Mouse (Mus musculus): ENCODE results near the gene 0610030E20Rik. TPM values are rescaled to one million over a fixed set of nuclear protein-coding genes. Genes with fewer than 3 reads are reported as not detected.

Gene 0610030E20Rik
- total RNA-seq, 2 experiments from 2014 or later: 13.1 to 15.8 TPM

DNA sequence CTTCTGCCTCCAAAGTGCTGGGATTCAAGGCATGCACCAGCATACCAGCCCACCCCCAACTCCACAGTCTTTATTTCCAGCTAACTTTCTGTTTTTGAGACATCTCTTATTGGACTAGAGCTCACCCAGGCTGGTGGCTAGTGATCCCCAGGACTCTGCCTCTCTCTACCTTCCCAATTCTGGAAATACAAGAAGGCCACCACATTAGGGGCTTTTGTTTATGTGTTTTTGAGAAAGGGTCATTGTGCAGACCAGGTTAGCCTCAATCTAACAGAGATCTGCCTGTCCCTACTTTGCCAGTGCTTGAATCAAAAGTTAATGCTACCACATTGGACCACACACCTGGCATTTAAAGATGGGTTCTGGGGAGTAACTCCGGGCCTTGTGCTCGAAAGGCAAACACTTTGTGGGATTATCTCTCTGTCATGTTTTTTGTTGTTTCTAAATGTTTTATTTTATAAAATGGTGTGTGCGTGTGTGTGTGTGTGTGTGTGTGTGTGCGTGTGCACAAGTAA lies 20.4 kb downstream of the 0610030E20Rik start:
- no peak for DNase-seq (ENCODE audit: extremely low spot score in 1 of 2, low spot score in 1 of 2)

DNA sequence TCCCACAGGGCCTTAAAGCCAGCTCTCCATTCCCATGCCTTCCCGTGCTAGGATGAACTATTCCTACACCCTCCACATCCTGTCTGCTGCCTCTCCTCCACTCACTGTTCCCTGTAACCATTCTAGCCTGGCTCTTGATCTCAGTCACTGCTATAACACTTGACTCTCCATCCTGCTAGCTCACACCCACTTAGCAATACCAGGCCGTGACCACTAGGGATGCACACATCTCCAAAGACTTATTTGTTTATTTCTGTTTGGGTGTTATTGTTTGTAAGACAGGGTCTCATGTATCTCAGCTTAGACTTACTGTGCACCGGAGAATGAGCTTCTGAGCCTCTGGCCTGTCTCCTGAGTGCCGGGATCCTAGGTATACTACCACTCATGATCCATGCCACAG lies 22.4 kb downstream of the 0610030E20Rik start:
- no peak for DNase-seq (ENCODE audit: extremely low spot score in 1 of 2, low spot score in 1 of 2)

DNA sequence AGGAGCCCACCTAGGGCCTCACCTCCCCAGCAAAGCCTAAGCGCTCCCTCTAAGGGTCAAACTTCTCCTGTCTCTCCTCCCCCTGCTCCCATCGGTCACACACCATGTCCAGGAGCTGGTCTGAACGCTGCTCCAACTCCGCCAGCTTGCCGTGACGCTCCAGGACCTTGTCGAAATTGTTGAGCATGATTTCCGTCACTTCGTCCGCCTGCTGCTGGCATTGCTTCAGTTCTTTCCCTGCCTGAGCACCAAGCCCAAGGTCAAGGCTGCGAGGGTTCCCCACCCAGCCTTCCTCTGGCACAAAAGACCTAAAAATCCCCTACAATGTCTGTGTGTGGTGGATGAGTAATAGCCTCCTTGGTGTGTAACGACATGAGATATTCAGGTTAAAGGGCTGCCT lies 23.0 kb downstream of the 0610030E20Rik start:
- DNase-seq (ENCODE audit: extremely low spot score in 1 of 2, low spot score in 1 of 2): no peak

DNA sequence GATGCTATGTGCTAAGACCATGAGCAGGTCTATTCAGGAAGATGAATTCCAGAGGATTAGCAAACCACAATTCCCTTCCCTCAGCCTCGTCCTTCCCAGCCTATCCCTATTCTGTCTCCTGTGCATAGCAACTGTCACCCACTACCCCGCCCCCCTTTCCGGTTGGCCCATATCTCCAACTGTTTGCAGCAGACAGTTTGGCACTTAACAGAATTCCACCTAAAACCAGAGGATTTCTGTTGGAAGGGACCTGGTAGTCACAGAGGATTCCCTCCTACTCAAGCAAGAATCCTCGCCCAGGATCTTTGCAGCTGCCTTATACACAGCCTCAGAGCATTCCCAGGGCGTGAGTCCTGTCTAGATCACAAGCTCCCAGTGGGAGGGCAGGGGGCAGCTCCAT lies 24.0 kb downstream of the 0610030E20Rik start:
- peak in 1 of 2 experiments; percentile 39 for DNase-seq (ENCODE audit: extremely low spot score in 1 of 2, low spot score in 1 of 2)

DNA sequence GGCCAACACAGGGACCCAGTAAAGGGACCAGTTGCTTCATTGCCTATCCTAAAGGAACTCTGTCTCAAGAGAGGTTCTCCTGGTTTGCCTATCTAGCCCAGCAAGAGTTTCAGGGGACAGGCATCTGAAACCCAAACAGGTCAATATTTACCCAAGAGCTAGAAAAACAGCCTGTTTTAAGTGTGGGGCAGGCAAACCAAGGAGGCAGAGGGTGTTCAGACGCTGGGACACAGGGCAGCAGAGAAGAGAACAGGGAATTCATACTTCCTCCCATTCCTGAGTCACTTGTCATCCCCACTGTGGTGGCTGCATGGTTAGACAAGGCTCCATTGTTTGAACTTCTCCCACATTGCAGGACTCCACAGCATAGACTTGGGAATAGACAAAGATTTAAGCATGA lies 24.5 kb downstream of the 0610030E20Rik start:
- DNase-seq (ENCODE audit: extremely low spot score in 1 of 2, low spot score in 1 of 2): no peak

DNA sequence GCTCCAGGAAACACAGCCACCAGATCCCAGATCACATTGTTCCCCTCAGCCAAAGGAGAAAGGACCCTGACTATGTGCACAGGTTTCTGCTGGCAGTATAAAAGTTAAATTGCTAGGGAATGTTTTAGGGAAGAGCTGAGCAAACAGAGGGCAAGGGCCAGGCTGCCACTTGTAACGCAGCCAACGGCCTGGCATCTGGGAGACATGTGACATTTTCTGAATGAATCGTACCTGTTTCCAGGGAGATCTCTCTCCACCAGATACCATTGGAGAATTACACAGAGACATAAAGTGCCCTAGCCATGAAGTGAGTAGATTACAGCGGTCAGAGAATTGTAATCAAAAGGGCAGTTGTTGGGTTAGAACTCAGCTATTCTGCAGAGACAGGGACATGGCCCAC lies 26.1 kb downstream of the 0610030E20Rik start:
- DNase-seq (ENCODE audit: extremely low spot score in 1 of 2, low spot score in 1 of 2): no peak

DNA sequence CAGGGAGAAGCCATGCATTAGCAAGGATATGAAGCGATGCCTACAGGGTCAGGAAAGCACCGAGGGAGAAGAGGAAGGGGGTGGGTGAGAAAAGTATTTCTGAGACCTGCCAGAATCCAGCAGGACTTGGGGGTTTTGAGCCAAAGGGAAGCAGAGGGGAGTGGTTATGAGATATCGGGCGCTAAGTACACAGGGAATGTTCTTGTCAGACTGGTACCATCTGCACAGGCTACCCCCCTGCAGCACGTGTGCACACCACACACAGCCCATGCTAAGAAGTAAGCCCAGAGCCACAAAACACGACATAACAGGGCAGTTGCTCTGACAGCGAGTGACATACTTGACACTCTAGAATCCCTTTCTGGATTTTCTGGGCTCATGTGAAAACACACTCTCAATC lies 27.1 kb downstream of the 0610030E20Rik start:
- no peak for DNase-seq (ENCODE audit: extremely low spot score in 1 of 2, low spot score in 1 of 2)

DNA sequence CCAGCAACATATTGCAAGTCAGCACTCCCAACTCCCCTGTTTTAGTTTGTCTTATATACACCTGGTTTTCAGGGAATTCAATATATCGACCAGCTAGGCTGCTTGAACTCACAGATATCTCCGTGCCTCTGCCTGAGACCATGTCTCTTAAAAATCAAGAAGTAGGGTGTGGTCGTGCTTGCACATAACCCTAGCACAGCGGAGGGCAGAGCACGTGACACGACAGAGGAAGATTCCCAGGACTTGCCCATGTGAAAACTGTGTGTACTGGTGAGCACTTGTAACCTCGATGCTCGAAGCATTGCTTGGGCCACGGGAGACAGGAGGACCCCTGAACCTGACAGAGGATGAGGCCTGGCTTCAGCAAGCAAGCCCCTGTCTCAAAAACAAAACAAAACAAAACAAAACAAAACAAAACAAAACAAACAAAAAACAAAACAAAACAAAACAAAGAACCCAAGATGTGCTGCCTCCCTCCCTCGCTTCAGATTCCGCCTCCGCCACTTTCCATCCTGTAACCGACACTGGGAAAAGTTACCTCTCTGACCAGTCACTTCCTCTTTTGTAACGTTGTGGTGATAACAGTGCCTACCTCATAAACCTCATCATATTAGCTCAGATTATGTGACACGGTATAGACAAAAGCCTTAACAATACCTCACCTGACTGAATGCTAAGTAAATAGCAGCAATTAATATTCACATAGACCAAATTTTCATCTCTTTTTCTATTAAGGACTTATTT lies 27.9 kb downstream of the 0610030E20Rik start:
- no peak for DNase-seq (ENCODE audit: extremely low spot score in 1 of 2, low spot score in 1 of 2)

DNA sequence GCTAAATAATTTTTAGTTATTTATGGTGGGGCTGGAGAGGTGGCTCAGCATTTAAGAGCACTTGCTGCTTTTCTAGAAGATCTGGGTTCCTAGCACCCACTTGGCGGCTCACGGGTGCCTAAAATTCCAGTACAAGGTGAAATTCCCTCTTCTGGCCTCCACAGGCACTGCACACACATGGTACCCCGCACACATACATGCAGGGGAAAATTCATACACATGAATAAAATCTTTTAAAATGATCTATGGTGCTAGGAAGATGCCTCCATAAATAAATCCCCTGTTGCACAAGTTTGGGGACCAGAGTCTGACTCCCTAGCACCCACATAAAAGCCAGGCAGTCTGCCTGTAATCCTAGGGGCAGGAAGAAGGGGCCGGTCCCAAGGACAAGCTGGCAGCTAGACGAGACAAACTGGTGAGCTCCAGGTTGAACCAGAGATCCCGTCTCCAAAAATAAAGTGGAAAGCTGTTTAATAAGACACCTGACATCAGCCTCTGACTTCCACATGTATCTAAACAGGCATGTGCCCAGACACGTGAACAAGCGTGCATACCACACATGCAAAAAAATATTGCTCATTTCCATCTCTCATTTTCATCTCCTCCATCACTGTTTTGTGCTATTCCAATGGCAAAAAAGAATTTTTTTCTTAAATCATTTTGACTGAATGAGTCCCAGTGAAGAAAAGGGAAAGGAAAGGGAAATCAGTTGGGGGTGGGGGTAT lies 31.6 kb downstream of the 0610030E20Rik start:
- DNase-seq (ENCODE audit: extremely low spot score in 1 of 2, low spot score in 1 of 2): no peak

DNA sequence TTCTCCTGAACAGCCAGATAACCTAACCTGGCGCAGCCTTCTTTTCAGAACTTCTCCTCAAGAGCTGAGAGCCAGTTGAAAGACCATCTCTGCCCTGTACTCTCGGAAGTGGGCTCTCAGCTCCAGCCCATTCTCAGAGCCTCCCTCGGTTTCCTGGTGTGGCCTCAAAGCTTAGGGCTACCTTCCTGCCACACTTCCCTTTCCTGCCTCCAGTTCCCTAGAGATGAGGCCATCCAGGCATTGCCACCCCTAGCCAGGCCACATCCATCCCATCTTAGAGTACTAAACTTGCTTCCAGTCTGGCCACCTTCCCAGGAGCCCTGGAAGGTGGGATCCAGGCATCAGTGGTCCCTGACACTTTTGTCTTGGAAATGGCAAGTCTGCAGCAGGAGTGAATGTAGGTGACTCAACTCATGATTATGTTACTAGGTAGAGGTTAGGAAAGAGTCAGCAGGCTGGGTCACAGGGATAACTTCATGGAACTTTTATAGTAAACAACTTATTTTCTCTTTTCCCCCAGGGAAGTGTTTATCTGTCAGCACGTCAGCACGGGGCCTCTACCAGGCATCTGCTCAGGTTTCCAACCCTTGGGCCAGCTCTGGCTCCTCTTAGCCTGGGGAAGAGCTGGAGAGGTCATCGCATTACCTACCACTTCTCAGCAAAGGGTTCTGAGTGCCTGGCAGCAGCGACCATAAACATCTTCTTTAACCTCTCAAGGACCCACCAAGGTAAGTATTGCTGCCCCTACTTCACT lies 32.4 kb downstream of the 0610030E20Rik start:
- DNase-seq (ENCODE audit: extremely low spot score in 1 of 2, low spot score in 1 of 2): no peak

DNA sequence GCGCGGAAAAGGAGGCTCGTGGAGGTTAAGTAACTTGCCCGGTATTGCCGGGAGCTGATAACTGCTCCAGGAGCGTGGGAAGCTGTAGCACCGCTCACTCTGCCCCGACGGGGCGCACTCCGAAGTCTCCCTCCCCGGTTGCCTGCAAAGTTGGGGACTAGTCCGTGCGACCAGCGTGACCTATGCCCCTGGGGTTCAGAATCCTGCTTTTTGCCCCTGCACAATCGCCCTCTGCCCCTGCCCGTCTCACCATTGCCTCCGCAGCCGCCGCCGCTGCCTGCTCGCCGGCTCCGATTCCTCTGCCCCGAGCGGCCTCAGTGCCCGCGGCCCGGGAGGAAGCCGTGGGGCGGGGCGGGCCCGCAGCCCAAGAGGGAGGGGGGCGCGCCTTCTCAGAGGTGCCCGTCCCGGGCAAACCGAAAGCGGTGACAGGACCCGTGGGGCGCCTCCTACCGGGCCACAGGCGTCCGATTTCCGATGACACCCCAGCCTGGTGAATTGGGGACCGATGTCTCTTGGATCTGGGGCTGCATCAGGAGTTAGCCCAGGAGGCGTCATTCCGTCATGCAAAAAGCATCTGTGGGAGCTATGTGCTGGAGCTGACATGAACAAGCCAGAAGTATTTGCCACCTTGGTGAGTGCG lies 33.1 kb downstream of the 0610030E20Rik start, which contains the start of gene Vamp5:
TSS of gene Vamp5 (minus strand) at position 338 of the 640 bp plus-strand sequence.
- peak in 1 of 2 experiments; percentile 40 for DNase-seq (ENCODE audit: extremely low spot score in 1 of 2, low spot score in 1 of 2)

DNA sequence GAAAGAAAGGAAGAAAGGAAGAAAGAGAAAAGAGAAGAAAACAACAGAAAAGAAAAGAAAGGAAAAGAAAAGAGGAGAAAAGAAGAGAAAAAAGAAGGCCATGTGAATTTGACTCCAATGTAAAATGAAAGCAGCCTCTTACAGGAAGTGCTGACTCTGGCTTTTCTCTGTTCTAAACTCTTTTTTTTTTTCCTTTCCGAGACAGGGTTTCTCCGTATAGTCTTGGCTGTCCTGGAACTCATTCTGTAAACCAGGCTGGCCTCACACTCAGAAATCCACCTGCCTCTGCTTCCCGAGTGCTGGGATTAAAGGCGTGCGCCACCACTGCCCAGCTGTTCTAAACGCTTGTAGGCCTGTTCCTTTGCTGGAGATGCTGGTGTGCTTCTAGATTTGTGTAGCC lies 35.4 kb downstream of the 0610030E20Rik start:
- no peak for DNase-seq (ENCODE audit: extremely low spot score in 1 of 2, low spot score in 1 of 2)

DNA sequence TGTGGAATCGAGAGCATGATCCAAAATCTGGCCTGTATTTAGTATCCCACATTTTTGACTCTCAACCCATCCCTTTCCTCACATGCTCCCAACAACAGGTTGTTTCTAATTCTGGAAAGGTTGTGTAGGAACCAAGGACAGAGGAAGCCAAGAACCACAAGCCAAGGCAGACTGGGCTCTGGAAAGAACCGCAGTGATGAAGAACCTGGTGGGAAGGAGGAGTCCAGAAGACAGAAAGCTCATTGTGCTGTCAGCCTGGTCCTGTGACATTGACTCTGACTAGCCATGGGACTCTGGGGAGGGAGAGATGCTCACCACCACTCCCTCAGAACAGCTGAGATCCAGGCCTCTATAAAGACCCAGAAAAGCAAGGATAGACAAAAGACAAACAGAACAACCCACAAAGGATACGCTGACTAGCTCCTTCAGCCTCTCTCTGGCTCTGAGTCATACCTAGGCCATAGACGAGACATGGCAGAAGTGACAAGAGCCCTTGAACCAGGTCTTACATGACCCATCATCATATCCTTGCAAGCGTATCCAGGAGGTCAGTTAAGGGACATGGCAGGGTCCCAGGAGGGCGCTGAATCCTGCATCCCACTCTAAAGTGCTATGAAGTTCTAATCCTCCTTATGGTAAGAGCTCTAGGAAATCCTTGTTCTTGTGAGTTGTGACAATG lies 36.2 kb downstream of the 0610030E20Rik start:
- DNase-seq (ENCODE audit: extremely low spot score in 1 of 2, low spot score in 1 of 2): no peak

DNA sequence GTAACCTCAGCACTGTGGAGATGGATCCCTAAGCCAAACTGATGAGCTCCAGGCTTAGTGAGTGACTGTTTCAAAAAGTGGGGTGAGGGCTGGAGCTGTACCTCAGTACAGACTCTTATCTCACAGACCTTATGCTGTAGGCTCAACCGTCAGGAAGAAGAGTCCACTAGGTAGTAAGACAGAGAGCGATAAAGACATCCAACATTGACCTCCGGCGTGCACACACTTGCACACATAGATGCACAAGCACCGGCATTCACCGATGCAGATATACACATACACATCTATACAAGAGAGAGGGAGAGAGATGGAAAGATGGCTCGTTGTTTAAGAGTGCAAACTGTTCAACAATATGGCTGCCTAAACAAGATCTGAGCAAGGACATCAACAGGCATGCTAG lies 36.8 kb downstream of the 0610030E20Rik start:
- DNase-seq (ENCODE audit: extremely low spot score in 1 of 2, low spot score in 1 of 2): no peak

DNA sequence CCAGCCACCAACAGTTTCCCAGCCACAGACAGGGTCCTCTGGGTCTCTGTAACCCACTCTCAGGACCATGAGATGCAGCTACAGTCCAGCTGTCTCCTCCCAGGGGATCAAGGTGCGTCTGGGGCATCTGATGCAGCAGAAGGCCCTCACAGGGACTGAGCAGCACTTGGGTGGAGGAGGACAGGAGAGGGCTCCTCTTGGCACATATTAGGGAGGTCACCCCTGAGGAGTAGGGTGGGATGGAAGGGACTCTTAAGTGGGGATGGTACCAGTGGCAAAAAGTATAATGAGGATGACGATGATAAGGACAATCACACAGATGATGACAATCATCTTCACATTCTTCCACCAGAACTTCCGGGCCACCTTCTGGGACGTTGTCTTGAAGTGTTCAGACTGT lies 38.1 kb downstream of the 0610030E20Rik start:
- DNase-seq (ENCODE audit: extremely low spot score in 1 of 2, low spot score in 1 of 2): no peak

DNA sequence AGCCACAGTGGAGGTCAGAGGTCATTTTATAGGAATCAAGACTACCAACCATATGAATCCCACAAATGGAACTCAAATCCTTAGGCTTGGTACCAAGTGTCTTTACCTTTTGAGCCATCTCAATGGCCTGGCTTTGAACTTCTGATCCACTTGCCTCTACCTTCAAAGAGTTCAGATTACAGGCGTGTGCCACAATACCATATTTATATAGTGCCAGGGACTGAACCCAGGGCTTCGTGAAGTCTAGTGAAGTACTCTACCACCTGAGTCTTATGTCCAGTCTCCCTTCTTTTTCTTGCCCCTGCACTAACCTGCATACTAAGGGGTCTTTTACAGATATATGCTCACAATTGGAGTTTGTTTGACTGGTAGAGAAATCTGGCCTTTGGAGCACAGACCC lies 39.4 kb downstream of the 0610030E20Rik start:
- DNase-seq (ENCODE audit: extremely low spot score in 1 of 2, low spot score in 1 of 2): no peak

DNA sequence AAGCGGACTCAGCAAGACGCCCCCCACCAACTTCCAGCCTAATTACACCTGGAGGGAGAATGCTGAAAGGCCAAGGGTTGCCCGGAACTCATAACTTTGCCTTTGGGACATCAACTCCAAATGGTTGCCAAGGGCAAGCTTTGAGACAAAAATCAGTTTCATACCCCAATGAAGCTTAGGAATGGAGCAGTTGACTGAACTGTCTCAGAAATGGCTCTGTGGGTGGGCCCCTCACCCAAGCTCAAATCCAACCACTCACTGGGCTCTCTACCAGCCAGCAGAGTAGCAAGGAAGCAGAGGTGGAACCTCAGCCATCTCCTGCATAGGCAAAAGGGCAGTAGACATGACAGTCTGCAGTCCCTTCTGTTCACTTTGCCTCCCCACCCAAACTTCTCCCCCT lies 40.7 kb downstream of the 0610030E20Rik start:
- DNase-seq (ENCODE audit: extremely low spot score in 1 of 2, low spot score in 1 of 2): no peak

DNA sequence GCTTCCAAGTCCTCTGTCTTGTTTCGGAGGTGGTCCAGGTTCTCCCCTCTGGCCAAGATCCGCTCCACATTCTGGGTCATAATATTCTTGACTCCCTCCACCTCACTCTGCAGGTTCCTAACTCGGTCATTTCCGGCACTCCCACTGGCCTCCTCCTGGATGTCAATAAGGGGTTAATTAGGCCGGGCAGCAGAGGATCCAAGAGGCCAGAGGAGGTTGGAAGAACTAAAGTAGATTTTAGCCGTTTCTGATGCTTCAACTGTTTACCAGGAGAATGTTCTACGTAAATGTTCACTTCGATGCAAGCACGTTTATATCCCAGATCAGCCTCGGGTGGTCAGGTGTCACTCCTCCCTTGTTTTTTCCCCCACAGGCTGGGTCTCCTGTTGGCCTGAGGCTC lies 41.1 kb downstream of the 0610030E20Rik start:
- DNase-seq (ENCODE audit: extremely low spot score in 1 of 2, low spot score in 1 of 2): no peak

DNA sequence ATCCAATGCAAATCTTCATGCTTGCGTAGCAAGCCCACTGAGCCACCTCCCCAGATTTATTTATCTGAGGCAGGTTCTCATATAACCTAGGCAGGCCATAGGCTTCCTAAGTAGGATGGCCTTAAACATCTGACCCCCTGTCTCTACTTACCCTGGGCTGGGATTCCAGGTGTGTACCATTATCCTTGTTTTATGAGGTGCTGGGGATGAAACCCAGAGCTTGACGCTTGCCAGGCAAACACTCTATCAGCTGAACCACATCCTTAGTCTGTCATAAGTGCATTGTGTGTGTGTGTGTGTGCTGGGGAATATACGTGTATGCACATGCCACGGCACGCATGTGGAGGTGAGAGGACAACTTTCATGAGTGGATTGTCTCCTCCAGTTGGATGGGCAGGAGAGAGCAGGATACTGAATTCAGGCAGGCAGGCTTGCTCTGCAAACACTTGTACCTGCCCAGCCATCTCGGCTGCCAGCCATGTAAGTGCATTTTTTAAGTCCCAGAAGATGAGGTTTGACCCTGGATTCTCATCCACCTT lies 41.7 kb downstream of the 0610030E20Rik start:
- DNase-seq (ENCODE audit: extremely low spot score in 1 of 2, low spot score in 1 of 2): no peak
